Mouse (Mus musculus): ENCODE results near the gene Avpi1. TPM values are rescaled to one million over a fixed set of nuclear protein-coding genes. Genes with fewer than 3 reads are reported as not detected.

Gene Avpi1
- polyA plus RNA-seq, 1 experiment = 26.9 TPM

DNA sequence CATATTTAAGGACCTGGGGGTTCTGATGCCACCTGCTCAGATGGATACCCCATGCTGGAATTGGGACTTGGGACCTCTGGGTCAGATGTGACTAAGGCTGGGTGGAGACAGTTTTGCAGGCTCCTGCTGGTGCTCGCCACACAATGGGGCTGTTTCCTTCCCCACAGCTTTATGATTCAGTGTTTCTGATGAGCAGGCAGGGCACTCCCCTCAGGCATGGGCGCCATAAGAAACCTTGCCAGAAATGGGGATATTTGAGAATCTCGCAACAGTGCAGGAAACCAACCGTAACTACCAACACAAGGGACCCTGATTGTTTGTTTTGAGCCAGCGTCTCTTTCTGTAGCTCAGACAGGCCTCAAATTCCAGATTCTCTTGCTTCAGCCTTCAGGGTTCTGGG is 2.2 kb upstream of the Avpi1 start:
- Histone ChIP-seq H3K4me1 (ENCODE audit: control insufficient read depth, insufficient read depth, low read length) (peaks cover 10% of the 10 kb centered on the region), H3K27me3 (ENCODE audit: control insufficient read depth, insufficient read depth, low read length) (no peaks in the 10 kb centered on the region), H3K4me3 (replicated peaks; ENCODE audit: insufficient read depth, low read depth, low read length) (no peak overlapping the region), H3K27ac (ENCODE audit: insufficient read depth, low read length) (no peak overlapping the region)
- no peak for DNase-seq
- 85% methylated on average over 5 of the region's 5 CpGs for WGBS
- TF ChIP-seq POLR2A (IDR thresholded peaks at IDR 0.05; ENCODE audit: borderline replicate concordance, insufficient read depth, low read length) = no peak
- TF ChIP-seq CTCF (IDR thresholded peaks at IDR 0.05; ENCODE audit: borderline replicate concordance, insufficient read depth, low read depth, low read length) = no peak

DNA sequence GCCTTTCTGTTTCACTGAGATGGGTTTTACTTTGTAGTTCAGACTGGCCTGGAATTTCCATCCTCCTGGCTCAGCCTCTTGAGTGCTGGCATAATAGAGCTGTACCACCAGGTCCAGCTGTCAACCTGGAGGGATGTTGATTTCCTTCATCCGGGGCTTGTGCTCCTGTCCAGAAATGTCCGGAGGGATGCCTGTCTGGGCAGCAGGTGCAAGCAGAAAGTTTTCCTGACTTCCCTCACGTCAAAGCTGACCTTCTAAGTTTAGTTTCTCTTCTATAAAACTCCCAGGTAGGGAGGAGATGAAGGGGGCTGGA is 1.4 kb upstream of the Avpi1 start:
- 13% methylated on average over 3 of the region's 3 CpGs for WGBS
- Histone ChIP-seq H3K4me1 (ENCODE audit: control insufficient read depth, insufficient read depth, low read length) (peaks cover 10% of the 10 kb centered on the region), H3K4me3 (replicated peaks; ENCODE audit: insufficient read depth, low read depth, low read length) (no peak overlapping the region), H3K27ac (ENCODE audit: insufficient read depth, low read length) (peak overlapping the region; percentile 58), H3K27me3 (ENCODE audit: control insufficient read depth, insufficient read depth, low read length) (no peaks in the 10 kb centered on the region)
- TF ChIP-seq CTCF (IDR thresholded peaks at IDR 0.05; ENCODE audit: borderline replicate concordance, insufficient read depth, low read depth, low read length) = no peak
- TF ChIP-seq POLR2A (IDR thresholded peaks at IDR 0.05; ENCODE audit: borderline replicate concordance, insufficient read depth, low read length) = no peak
- no peak for DNase-seq

DNA sequence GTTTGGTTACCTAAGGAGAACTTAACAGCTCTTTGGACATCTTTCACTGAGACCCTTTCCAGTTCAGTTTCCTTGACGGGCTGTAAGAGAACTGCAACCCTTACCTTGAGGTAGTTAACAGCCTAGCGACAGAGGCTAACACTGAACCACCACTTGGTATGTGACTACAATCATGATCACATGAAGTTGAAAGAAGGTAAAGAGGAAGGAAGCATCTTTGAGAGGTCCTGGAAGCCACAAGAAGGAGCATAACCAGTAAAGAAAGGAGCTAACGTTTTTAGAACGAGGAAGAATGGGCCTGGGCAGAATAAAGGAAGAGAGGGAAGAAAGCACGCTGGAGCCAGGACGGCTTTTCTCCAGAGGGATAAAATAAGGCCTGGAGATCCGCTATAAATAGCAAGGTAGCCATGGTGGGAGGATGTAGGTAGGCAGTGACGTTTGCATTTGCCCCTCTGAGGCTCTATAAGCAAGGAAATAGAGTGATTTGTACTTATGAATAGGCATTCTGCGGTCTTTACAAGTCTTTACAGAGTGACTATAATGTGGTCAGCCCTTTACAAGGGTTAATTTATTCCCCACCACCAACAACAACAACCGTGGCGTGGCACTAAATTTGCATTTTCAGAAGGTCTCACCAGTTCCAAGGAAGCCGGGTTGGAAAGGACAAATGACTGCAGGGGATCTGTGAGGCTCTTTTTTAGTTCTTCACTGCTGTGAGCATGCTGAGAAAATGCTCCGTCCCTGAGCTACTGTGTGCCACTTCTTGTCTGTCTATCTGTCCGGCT is 842 bp upstream of the Avpi1 start:
- no peak for TF ChIP-seq CTCF (IDR thresholded peaks at IDR 0.05; ENCODE audit: borderline replicate concordance, insufficient read depth, low read depth, low read length)
- no peak for TF ChIP-seq POLR2A (IDR thresholded peaks at IDR 0.05; ENCODE audit: borderline replicate concordance, insufficient read depth, low read length)
- peak in 1 of 2 experiments; percentile 32 for DNase-seq
- Histone ChIP-seq H3K4me3 (replicated peaks; ENCODE audit: insufficient read depth, low read depth, low read length) (peak overlapping the region; percentile 66), H3K27ac (ENCODE audit: insufficient read depth, low read length) (peak overlapping the region; percentile 82), H3K27me3 (ENCODE audit: control insufficient read depth, insufficient read depth, low read length) (no peaks in the 10 kb centered on the region), H3K4me1 (ENCODE audit: control insufficient read depth, insufficient read depth, low read length) (peaks cover 12% of the 10 kb centered on the region)
- WGBS = 9% methylated on average over 14 of the region's 14 CpGs

DNA sequence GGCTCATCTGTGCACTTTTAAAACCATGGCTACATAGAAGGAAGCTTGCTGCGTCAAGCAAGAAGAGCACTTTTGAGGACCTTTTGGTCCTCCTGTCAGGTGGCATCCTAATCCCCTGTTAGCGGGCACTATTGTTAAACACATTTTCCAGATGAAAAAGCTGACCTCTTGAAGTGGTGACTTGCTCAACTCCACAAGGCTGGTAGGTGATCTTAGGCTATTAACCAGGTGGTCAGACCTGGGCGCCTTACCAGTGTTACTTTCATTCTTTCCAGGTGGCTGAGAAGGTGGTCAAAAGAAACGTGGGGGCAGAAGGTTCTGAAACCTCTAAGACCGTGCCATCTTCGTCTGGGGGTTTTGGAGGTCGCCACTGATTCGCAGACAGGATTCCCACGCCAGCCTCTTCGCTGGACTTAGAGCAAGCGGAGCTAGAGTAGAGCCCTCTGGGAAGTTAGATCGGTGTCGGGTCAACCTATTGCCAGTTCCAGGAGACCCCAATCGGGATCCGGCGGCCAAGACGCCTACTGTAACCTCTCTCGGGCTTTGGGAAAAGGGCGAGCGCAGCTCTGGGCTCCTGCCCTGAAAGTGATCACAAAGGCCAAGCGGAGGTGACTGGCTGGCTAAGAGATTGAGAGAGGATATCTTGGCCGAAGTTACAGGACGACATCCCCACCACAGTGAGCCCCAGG is 663 bp downstream of the Avpi1 start:
- no peaks in the 10 kb centered on the region for H3K27me3 ChIP-seq (ENCODE audit: control insufficient read depth, insufficient read depth, low read length)
- H3K27ac ChIP-seq (ENCODE audit: insufficient read depth, low read length) = peak overlapping the region; percentile 76
- WGBS = 4% methylated on average over 23 of the region's 23 CpGs
- TF ChIP-seq POLR2A (IDR thresholded peaks at IDR 0.05; ENCODE audit: borderline replicate concordance, insufficient read depth, low read length) = no peak
- no peak for TF ChIP-seq CTCF (IDR thresholded peaks at IDR 0.05; ENCODE audit: borderline replicate concordance, insufficient read depth, low read depth, low read length)
- H3K4me3 ChIP-seq (replicated peaks; ENCODE audit: insufficient read depth, low read depth, low read length) = peak overlapping the region; percentile 66
- no peak for DNase-seq
- H3K4me1 ChIP-seq (ENCODE audit: control insufficient read depth, insufficient read depth, low read length) = peaks cover 17% of the 10 kb centered on the region

DNA sequence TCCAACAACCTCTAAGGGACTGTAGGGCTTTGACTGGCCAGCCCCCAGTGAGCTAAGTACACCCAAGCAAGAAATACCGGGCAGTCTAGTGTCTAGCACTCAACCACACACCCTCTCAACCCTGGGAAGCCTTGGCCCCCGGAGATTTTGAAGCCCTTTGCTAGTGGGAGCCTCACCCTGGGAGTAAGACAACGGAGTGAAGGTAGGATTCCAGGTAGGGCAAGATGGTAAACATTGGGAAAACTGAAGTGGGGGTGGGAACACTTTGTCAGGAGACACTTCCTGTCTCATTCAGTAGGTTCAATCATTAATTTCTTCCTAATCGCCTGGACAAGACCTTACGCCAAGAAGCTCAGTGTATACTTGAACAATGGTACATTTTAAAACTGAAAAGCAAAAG is 1.8 kb downstream of the Avpi1 start:
- no peak overlapping the region for H3K4me3 ChIP-seq (replicated peaks; ENCODE audit: insufficient read depth, low read depth, low read length)
- no peak for DNase-seq
- H3K4me1 ChIP-seq (ENCODE audit: control insufficient read depth, insufficient read depth, low read length) = peaks cover 17% of the 10 kb centered on the region
- no peak for TF ChIP-seq POLR2A (IDR thresholded peaks at IDR 0.05; ENCODE audit: borderline replicate concordance, insufficient read depth, low read length)
- TF ChIP-seq CTCF (IDR thresholded peaks at IDR 0.05; ENCODE audit: borderline replicate concordance, insufficient read depth, low read depth, low read length) = no peak
- H3K27me3 ChIP-seq (ENCODE audit: control insufficient read depth, insufficient read depth, low read length) = no peaks in the 10 kb centered on the region
- 93% methylated on average over 5 of the region's 5 CpGs for WGBS
- H3K27ac ChIP-seq (ENCODE audit: insufficient read depth, low read length) = no peak overlapping the region

DNA sequence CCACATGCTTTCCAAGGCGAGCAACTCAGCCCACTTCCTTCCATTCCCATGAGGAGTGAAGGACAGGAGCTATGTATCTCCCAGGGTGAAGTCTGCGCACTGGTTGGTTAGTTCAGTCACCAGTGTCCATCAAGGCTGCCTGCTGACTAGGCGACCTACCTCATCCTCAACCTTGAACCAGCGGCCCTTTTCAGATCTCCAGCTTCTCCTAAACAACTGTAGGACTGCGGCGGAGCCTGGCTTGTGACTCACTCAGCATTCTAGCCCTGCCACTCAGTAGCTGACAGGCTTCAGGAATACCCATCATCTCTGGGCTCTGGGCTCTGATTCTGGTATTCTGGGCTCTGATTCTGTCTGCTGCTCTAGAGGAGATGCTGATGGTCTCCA is 2.6 kb downstream of the Avpi1 start:
- H3K4me1 ChIP-seq (ENCODE audit: control insufficient read depth, insufficient read depth, low read length) = peaks cover 17% of the 10 kb centered on the region
- H3K27me3 ChIP-seq (ENCODE audit: control insufficient read depth, insufficient read depth, low read length) = no peaks in the 10 kb centered on the region
- no peak overlapping the region for H3K4me3 ChIP-seq (replicated peaks; ENCODE audit: insufficient read depth, low read depth, low read length)
- WGBS = 91% methylated on average over 6 of the region's 6 CpGs
- no peak for TF ChIP-seq CTCF (IDR thresholded peaks at IDR 0.05; ENCODE audit: borderline replicate concordance, insufficient read depth, low read depth, low read length)
- TF ChIP-seq POLR2A (IDR thresholded peaks at IDR 0.05; ENCODE audit: borderline replicate concordance, insufficient read depth, low read length) = no peak
- no peak for DNase-seq
- H3K27ac ChIP-seq (ENCODE audit: insufficient read depth, low read length) = no peak overlapping the region

DNA sequence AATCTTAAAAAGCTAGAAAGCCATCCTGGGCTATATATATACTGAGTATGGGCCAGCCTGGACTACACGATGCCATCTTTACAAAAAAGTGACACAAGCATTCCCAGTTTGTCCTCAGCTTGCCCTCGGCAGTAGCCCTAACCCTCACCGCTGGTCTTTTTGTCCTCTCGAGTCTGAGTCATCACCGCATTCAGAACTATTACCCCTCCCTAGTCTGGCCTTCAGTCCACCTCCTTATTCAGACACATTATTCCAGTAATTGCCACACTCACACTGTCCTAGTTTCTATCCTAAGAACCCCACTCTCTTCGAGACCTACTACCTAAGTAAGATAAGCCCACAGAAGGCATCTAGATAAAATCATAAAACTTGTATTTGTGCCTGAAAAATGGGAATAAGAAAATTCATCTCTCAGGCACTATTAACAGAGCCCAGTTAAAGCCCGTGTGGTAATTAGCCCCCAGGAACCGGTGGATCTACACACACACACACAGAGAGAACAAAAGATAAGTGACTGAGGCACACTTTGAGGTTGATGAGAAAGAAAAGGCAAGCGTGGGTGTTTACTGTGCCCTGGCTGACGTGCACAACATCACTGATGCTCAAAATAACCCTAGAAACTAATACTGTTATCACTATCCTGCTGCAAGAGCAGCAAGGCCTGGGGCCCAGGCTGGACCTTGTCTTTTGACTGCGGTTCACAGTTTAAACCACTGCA is 3.2 kb downstream of the Avpi1 start:
- WGBS = 88% methylated on average over 11 of the region's 11 CpGs
- no peak overlapping the region for H3K4me3 ChIP-seq (replicated peaks; ENCODE audit: insufficient read depth, low read depth, low read length)
- peaks cover 17% of the 10 kb centered on the region for H3K4me1 ChIP-seq (ENCODE audit: control insufficient read depth, insufficient read depth, low read length)
- no peak for TF ChIP-seq POLR2A (IDR thresholded peaks at IDR 0.05; ENCODE audit: borderline replicate concordance, insufficient read depth, low read length)
- no peak for TF ChIP-seq CTCF (IDR thresholded peaks at IDR 0.05; ENCODE audit: borderline replicate concordance, insufficient read depth, low read depth, low read length)
- H3K27ac ChIP-seq (ENCODE audit: insufficient read depth, low read length) = no peak overlapping the region
- no peaks in the 10 kb centered on the region for H3K27me3 ChIP-seq (ENCODE audit: control insufficient read depth, insufficient read depth, low read length)
- no peak for DNase-seq

Data from cerebellum, adult 2 months (tissue).